Mouse (Mus musculus) brain, adult 10 weeks (tissue): ENCODE results near the gene Gm21698. TPM values are rescaled to one million over a fixed set of nuclear protein-coding genes. Genes with fewer than 3 reads are reported as not detected.

Experiments used
- polyA plus RNA-seq: library from polyadenylated mRNA; stranded (reverse); fragments of 350-450 nt; fragmentation: Illumina TruSeq; extraction: RNeasy Lipid Tissue Mini Kit (QIAGEN cat#74804); gene quantifications from one replicate; pipeline ENCODE4 v1.2.3, GENCODE M21; 2015; ENCODE audit warnings: low read depth, low replicate concordance

The Gm21698 gene
- not detected for polyA plus RNA-seq

GRCm38 (mm10) chr5:25988550-25988949, at the start of gene Gm21698:
TSS of gene Gm21698 (minus strand) at chr5:25988650.

GRCm38 (mm10) chr5:26022816-26023215, 34.4 kb upstream of the Gm21698 start, which contains the start of gene Gm5862:
TSS of gene Gm5862 (minus strand) at chr5:26022916.

GRCm38 (mm10) chr5:26004698-26005097, 16.2 kb upstream of the Gm21698 start, which contains the start of gene Gm1979:
TSS of gene Gm1979 (minus strand) at chr5:26004798.

GRCm38 (mm10) chr5:25972563-25972962, 15.9 kb downstream of the Gm21698 start, which contains the start of gene Gm21680:
TSS of gene Gm21680 (minus strand) at chr5:25972663.

DNA sequence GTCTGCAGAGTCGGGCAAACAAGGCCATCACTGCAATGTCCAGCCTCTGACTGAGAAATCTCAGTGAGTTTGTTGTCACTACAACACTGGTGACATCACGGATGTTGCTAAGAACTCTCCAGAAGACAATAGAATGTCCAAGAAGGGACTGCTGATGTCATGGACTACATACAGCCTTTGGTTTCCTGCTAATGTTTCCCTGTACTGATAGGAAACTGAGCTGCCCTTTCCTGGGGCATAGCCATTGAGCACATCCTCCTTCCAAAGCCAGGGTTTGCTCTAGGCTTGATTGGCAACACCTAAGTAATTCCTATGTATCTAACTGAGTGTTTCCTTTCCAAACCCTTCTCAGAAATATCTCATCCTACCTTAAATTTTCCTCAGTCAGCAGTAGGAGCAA, 34.1 kb downstream of the Gm21698 start, which contains the start of gene Gm21671:
TSS of gene Gm21671 (minus strand) at position 101 of the 400 bp plus-strand sequence.

DNA sequence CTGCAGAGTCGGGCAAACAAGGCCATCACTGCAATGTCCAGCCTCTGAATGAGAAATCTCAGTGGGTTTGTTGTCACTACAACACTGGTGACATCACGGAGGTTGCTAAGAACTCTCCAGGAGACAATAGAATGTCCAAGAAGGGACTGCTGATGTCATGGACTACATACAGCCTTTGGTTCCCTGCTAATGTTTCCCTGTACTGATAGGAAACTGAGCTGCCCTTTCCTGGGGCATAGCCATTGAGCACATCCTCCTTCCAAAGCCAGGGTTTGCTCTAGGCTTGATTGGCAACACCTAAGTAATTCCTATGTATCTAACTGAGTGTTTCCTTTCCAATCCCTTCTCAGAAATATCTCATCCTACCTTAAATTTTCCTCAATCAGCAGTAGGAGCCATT, 46.2 kb downstream of the Gm21698 start, which contains the start of gene Gm21663:
TSS of gene Gm21663 (minus strand) at position 101 of the 400 bp plus-strand sequence.

Other genes starting within 250 kb of the Gm21698 start
- gene Actr3b, start 228.7 kb downstream of the Gm21698 start, polyA plus RNA-seq, result 146 TPM
- not detected for gene Gm21663, start 46.3 kb downstream of the Gm21698 start, polyA plus RNA-seq
- gene Gm21671, start 34.2 kb downstream of the Gm21698 start, polyA plus RNA-seq, result not detected
- not detected for gene Gm21680, start 16.0 kb downstream of the Gm21698 start, polyA plus RNA-seq
- gene Gm1979, start 16.1 kb upstream of the Gm21698 start, polyA plus RNA-seq, result not detected
- not detected for gene Gm5862, start 34.3 kb upstream of the Gm21698 start, polyA plus RNA-seq
- not detected for gene Speer4a, start 50.9 kb upstream of the Gm21698 start, polyA plus RNA-seq
- not detected for gene Gm7347, start 69.9 kb upstream of the Gm21698 start, polyA plus RNA-seq
- gene Gm10471, start 100.6 kb upstream of the Gm21698 start, polyA plus RNA-seq, result not detected
- not detected for gene 5031410I06Rik, start 116.7 kb upstream of the Gm21698 start, polyA plus RNA-seq
- gene Gm10220, start 132.8 kb upstream of the Gm21698 start, polyA plus RNA-seq, result not detected